Mouse (Mus musculus): ENCODE data around the gene Hoxa3. TPM values are rescaled to one million over a fixed set of nuclear protein-coding genes. Genes with fewer than 3 reads are reported as not detected.
A peak's percentile ranks its signal among the peaks of the same experiment; 100 is the strongest.

The Hoxa3 gene
- polyA plus RNA-seq, 1 experiment from 2014 or later, result 9.7 TPM

DNA sequence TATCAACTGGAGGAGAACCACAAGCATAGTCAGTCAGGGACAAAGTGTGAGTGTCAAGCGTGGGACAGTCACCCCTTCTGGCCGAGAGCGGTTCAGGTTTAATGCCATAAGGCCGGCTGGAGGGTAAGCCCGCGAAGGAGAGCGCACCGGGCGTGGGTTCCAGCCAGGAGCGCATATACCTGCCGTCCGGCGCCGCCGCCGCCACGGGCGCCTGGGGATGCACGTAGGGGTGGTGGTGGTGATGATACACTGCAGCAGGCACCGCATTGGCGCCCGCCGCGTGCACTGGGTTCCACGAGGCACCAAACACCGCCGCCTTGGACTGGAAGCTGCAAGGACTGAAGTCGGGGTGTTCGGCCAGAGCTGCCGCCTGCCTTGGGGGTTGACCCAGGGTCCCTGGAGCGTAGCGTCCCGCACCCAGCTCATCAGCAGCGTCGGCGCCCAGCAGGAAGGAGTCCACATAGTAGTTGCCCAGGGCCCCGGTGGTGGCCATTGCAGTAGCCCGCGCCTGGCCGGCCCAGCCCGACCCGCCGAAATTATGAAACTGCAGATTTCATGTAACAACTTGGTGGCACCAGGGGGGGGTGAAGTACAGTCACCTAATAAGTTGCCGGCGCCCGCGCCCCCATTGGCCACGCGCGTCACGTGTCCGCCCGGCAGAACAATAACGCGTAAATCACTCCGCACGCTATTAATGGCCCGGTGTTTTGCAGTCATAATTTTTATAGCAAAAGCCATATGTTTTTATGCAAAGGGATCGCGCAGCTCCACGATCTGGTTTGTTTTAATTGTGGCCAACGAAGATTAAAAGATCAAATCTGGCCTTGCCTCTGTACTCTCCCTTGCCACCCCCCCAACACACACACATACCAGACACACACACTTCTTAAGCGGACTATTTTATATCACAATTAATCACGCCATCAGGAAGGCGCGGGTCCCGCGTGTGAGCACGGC, 12.8 kb upstream of the Hoxa3 start:
- DNase-seq (ENCODE audit: low spot score), result no peak
- WGBS, result 3% methylated on average over 69 of the region's 69 CpGs
- H3K9me3 ChIP-seq, result no peaks in the 10 kb centered on the region
- H3K27me3 ChIP-seq (ENCODE audit: insufficient read depth, poor library complexity, severe bottlenecking), result peaks cover 100% of the 10 kb centered on the region
- H3K27ac ChIP-seq, result no peak overlapping the region
- H3K36me3 ChIP-seq, result no peaks in the 10 kb centered on the region
- H3K4me1 ChIP-seq (replicated peaks), result peaks cover 16% of the 10 kb centered on the region
- no peak overlapping the region for H3K4me3 ChIP-seq

DNA sequence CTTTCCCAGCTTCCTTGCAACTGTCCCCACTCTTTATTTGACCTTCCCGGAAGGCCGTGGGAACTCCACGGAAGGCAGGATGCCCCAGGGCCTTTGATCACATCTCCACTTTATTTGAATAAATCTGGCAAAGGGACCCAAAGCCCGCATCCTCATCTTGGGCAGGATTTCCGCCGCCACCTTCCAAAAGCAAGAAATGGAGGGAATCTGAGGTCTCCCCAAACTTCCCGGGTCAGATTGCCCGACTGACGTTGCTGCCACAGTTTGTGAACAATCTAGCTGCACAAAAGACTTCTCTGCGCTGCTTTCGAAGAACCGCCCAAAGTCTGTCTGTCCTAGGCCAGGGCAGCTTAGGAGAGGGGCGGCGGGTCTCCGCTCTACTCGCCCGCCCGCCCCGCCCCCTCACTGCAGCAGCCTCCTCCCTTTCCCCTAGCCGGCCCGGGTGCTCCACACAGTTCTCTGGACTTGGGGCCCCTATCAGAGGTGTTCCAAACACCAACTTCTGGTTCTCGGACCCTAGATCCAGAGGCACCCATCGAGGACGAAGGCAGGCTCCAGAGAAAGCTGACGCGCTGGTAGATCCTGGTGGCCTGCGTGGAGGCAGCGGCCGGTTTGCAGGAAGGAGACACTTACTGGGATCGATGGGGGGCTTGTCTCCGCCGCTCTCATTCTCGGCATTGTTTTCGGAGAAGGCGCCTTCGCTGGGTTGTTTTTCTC, 11.9 kb upstream of the Hoxa3 start:
- no peak overlapping the region for H3K27ac ChIP-seq
- no peaks in the 10 kb centered on the region for H3K36me3 ChIP-seq
- H3K4me1 ChIP-seq (replicated peaks), result peaks cover 16% of the 10 kb centered on the region
- no peak overlapping the region for H3K4me3 ChIP-seq
- 2% methylated on average over 36 of the region's 36 CpGs for WGBS
- H3K27me3 ChIP-seq (ENCODE audit: insufficient read depth, poor library complexity, severe bottlenecking), result peaks cover 100% of the 10 kb centered on the region
- no peaks in the 10 kb centered on the region for H3K9me3 ChIP-seq
- no peak for DNase-seq (ENCODE audit: low spot score)

DNA sequence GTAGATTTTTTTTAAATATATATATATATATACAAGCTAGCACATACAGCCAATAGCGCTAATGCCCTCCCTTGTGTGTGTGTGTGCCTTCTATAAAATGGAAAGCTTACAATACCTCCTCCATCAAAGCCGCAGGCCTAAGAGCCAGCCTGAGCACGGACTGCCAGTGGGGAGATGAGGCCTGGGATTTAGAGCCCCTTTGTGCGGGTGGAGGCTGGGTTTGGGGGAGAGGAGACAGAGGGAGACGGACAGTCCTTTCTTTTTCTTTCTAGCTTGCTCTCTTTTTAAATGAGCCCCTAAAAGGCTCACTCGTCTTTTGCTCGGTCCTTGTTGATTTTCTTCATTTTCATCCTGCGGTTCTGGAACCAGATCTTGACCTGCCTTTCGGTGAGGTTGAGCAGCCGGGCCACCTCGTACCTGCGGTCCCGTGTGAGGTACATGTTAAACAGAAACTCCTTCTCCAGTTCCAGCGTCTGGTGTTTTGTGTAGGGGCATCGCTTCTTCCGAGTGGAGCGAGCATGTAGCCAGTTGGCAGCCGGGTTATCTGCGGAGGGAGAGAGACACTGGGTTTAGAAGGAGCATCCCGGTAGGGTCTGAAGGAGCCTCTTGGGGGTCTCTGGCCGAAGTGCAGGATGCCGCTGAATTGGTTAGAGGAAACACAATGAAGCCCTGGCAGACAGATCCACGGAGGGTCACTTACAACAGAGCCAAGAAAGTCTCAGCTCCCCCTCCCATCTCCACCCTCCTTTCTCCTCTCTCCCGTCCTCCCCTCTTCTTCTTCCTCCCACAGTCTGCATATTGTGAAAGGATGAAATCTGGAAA, 11.0 kb upstream of the Hoxa3 start:
- Histone ChIP-seq H3K4me3 (no peak overlapping the region), H3K27me3 (ENCODE audit: insufficient read depth, poor library complexity, severe bottlenecking) (peaks cover 100% of the 10 kb centered on the region)

DNA sequence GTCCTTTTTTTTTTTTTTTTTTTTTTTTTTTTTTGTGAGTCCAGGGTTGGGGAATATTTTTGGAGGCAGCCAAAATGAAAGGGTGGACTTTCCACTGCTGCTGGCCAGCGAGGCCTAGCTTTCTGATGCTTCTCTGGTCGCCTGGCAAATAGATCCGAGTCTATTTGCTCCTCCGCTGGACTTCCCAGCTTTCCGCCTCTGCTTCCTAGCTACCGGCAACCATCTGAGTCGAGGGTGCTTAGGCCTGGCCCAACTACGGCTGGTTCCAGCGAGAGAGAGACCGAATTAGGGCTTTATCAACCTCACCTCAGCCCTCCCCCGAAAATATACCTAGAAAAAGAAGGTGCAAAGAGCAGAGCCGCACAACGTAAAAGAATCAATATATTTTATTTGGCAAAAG, 9.6 kb upstream of the Hoxa3 start:
- Histone ChIP-seq H3K4me1 (replicated peaks) (peaks cover 16% of the 10 kb centered on the region), H3K9me3 (no peaks in the 10 kb centered on the region), H3K27me3 (ENCODE audit: insufficient read depth, poor library complexity, severe bottlenecking) (peaks cover 100% of the 10 kb centered on the region), H3K27ac (no peak overlapping the region), H3K4me3 (no peak overlapping the region), H3K36me3 (no peaks in the 10 kb centered on the region)
- 8% methylated on average over 13 of the region's 13 CpGs for WGBS
- no peak for DNase-seq (ENCODE audit: low spot score)

More for the DNA sequence above, 11.0 kb upstream of the Hoxa3 start:
- H3K36me3 ChIP-seq, result no peaks in the 10 kb centered on the region
- H3K9me3 ChIP-seq, result no peaks in the 10 kb centered on the region
- 2% methylated on average over 24 of the region's 24 CpGs for WGBS
- peaks cover 16% of the 10 kb centered on the region for H3K4me1 ChIP-seq (replicated peaks)
- no peak for DNase-seq (ENCODE audit: low spot score)
- H3K27ac ChIP-seq, result no peak overlapping the region

GRCm38 (mm10) chr6:52221993-52222685, 9.0 kb upstream of the Hoxa3 start:
- WGBS, result 7% methylated on average over 21 of the region's 21 CpGs
- DNase-seq (ENCODE audit: low spot score), result no peak
- H3K27me3 ChIP-seq (ENCODE audit: insufficient read depth, poor library complexity, severe bottlenecking), result peaks cover 100% of the 10 kb centered on the region
- no peaks in the 10 kb centered on the region for H3K9me3 ChIP-seq
- peak overlapping the region; percentile 53 for H3K4me3 ChIP-seq
- H3K4me1 ChIP-seq (replicated peaks), result peaks cover 22% of the 10 kb centered on the region
- H3K27ac ChIP-seq, result no peak overlapping the region
- no peaks in the 10 kb centered on the region for H3K36me3 ChIP-seq

GRCm38 (mm10) chr6:52221337-52221992, 8.3 kb upstream of the Hoxa3 start, which contains the start of gene Hoxa7:
Gene Hoxa7 (minus strand): TSS chr6:52221854.
- peak; percentile 90 for DNase-seq (ENCODE audit: low spot score)
- Histone ChIP-seq H3K4me1 (replicated peaks) (peaks cover 26% of the 10 kb centered on the region), H3K27me3 (ENCODE audit: insufficient read depth, poor library complexity, severe bottlenecking) (peaks cover 100% of the 10 kb centered on the region), H3K4me3 (peak within 1 kb of the TSS; percentile 53), H3K36me3 (no peaks in the 10 kb centered on the region), H3K9me3 (no peaks in the 10 kb centered on the region), H3K27ac (no peak within 1 kb of the TSS)
- WGBS, result 1% methylated on average over 46 of the region's 46 CpGs

DNA sequence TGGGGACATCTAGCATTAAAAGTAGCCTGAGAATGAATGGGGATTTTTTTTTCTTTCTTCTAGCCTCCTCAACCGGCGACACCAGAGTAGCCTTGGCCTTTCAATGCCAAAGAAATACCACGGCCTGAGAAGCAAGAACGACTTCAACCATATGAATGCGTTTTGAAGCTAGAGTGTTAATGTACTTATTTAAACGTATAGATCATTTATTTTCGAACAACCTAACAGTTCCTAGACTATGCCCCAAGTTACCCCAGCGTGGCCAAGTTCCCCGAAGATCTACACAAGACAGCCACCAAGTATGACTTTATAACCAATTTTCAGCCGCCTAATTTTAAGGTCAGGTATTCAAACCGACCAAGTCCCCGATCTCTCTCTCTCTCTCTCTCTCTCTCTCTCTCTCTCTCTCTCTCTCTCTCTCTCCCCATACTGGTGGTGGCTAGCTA, 7.8 kb upstream of the Hoxa3 start:
- Histone ChIP-seq H3K27me3 (ENCODE audit: insufficient read depth, poor library complexity, severe bottlenecking) (peaks cover 100% of the 10 kb centered on the region), H3K4me1 (replicated peaks) (peaks cover 25% of the 10 kb centered on the region), H3K27ac (no peak overlapping the region), H3K36me3 (no peaks in the 10 kb centered on the region), H3K4me3 (peak overlapping the region; percentile 53), H3K9me3 (no peaks in the 10 kb centered on the region)
- 7% methylated on average over 12 of the region's 12 CpGs for WGBS
- no peak for DNase-seq (ENCODE audit: low spot score)

GRCm38 (mm10) chr6:52220003-52220864, 7.1 kb upstream of the Hoxa3 start:
- WGBS, result 11% methylated on average over 32 of the region's 32 CpGs

GRCm38 (mm10) chr6:52219234-52219942, 6.3 kb upstream of the Hoxa3 start:
- Histone ChIP-seq H3K4me1 (replicated peaks) (peaks cover 22% of the 10 kb centered on the region), H3K27me3 (ENCODE audit: insufficient read depth, poor library complexity, severe bottlenecking) (peaks cover 100% of the 10 kb centered on the region), H3K27ac (no peak overlapping the region), H3K9me3 (no peaks in the 10 kb centered on the region), H3K4me3 (no peak overlapping the region), H3K36me3 (no peaks in the 10 kb centered on the region)
- WGBS, result 21% methylated on average over 9 of the region's 9 CpGs
- DNase-seq (ENCODE audit: low spot score), result no peak

More at GRCm38 (mm10) chr6:52220003-52220864, 7.1 kb upstream of the Hoxa3 start:
- Histone ChIP-seq H3K27ac (no peak overlapping the region), H3K4me1 (replicated peaks) (peaks cover 22% of the 10 kb centered on the region), H3K9me3 (no peaks in the 10 kb centered on the region), H3K36me3 (no peaks in the 10 kb centered on the region), H3K27me3 (ENCODE audit: insufficient read depth, poor library complexity, severe bottlenecking) (peaks cover 100% of the 10 kb centered on the region), H3K4me3 (no peak overlapping the region)
- DNase-seq (ENCODE audit: low spot score), result peak; percentile 67

GRCm38 (mm10) chr6:52218643-52219215, 5.6 kb upstream of the Hoxa3 start:
- Histone ChIP-seq H3K27me3 (ENCODE audit: insufficient read depth, poor library complexity, severe bottlenecking) (peaks cover 100% of the 10 kb centered on the region), H3K4me1 (replicated peaks) (peaks cover 22% of the 10 kb centered on the region), H3K9me3 (no peaks in the 10 kb centered on the region), H3K36me3 (no peaks in the 10 kb centered on the region), H3K27ac (no peak overlapping the region), H3K4me3 (no peak overlapping the region)
- 11% methylated on average over 14 of the region's 14 CpGs for WGBS
- no peak for DNase-seq (ENCODE audit: low spot score)
